Mouse (Mus musculus): Measurements from ENCODE around the gene Alox8.

Alox8 gene

GRCm38 (mm10) chr11:69180120-69180519 lies 17.5 kb downstream of the Alox8 start:
- DNase-seq (ENCODE audit: low read depth in 1 of 2, low spot score in 2 of 2), result no peak

DNA sequence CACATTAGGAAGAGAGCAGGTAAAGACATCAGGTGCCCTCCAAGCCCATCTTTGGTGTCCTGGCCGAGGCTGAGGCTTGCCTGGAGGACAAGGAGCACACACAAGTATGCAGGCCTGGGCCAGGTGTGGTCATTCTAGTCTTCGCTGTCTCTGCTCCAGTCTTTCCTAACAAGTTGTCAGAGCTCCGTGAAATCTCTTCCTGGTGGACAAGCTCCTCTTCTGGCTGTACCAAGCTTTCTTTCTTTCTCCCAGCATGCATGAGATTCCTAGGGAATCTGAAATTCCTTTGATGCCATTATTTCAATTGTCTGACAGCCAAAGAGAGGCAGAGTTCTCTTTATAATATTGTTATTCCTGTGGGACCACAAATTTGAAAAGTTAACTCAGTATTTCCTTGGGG lies 18.1 kb downstream of the Alox8 start:
- DNase-seq (ENCODE audit: low read depth in 1 of 2, low spot score in 2 of 2), result no peak

DNA sequence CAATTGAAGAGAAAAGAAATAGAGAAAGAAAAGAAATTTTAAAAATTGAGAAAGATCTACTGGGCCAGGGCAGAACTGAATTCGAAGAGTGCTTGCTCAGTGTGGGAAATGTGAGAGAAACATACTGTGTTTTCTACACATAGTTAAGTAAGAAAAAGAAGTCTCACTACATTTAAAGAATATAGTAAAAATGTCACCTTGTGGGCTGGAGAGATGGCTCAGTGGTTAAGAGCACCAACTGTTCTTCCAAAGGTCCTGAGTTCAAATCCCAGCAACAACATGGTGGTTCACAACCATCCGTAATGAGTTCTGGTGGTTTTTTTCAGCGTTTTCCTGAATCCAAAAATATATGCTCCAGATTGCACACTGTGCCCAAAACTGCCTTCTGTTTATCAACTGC lies 19.1 kb downstream of the Alox8 start:
- no peak for DNase-seq (ENCODE audit: low read depth in 1 of 2, low spot score in 2 of 2)

GRCm38 (mm10) chr11:69174722-69175121 lies 22.9 kb downstream of the Alox8 start:
- DNase-seq (ENCODE audit: low read depth in 1 of 2, low spot score in 2 of 2), result no peak

- DNase-seq (ENCODE audit: low read depth in 1 of 2, low spot score in 2 of 2), result no peak
Observed at GRCm38 (mm10) chr11:69172606-69173005, 25.0 kb downstream of the Alox8 start.

DNA sequence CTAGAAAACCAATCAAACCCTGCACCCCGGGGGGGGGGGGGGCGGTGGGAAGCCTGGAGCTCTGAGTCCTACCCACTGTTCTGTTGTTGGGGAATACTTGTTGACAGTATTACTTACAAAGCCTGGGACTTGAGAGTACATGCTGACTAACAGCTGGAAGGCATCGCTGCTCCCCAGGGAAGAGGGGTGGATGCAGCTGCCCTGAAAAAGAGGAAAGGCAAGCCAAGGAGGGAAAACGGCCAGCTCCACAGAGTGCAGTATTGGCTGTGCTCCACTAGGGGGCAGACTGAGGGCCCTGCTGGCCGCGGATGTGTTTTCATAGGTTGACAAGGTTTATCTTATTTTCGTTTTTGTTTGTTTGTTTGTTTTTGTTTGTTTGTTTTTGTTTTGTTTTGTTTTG lies 26.0 kb downstream of the Alox8 start:
- DNase-seq (ENCODE audit: low read depth in 1 of 2, low spot score in 2 of 2), result no peak

DNA sequence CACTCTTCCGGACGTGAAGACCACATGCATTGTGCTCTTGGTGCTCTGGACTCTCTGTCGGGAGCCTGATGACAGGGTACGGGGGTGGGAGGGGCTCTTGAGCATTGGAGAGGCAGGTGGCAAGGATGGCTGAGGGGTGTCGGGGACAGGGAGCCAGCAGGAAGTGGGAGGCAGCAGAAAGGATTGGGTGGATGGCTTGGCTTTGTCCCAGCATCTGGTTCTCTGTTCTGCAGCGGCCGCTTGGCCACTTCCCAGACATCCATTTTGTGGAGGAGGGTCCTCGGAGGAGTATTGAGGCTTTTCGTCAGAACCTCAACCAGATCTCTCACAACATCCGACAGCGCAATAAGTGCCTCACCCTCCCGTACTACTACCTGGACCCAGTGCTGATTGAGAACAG lies 28.3 kb downstream of the Alox8 start:
- no peak for DNase-seq (ENCODE audit: low read depth in 1 of 2, low spot score in 2 of 2)

GRCm38 (mm10) chr11:69156800-69157199 lies 40.8 kb downstream of the Alox8 start, which contains the start of gene Alox12b:
TSS of gene Alox12b (plus strand) at chr11:69156989.
- DNase-seq (ENCODE audit: low read depth in 1 of 2, low spot score in 2 of 2), result no peak

GRCm38 (mm10) chr11:69155351-69155750 lies 42.3 kb downstream of the Alox8 start:
- DNase-seq (ENCODE audit: low read depth in 1 of 2, low spot score in 2 of 2), result no peak

GRCm38 (mm10) chr11:69153831-69154230 lies 43.8 kb downstream of the Alox8 start:
- no peak for DNase-seq (ENCODE audit: low read depth in 1 of 2, low spot score in 2 of 2)

GRCm38 (mm10) chr11:69151004-69151403 lies 46.6 kb downstream of the Alox8 start:
- no peak for DNase-seq (ENCODE audit: low read depth in 1 of 2, low spot score in 2 of 2)

DNA sequence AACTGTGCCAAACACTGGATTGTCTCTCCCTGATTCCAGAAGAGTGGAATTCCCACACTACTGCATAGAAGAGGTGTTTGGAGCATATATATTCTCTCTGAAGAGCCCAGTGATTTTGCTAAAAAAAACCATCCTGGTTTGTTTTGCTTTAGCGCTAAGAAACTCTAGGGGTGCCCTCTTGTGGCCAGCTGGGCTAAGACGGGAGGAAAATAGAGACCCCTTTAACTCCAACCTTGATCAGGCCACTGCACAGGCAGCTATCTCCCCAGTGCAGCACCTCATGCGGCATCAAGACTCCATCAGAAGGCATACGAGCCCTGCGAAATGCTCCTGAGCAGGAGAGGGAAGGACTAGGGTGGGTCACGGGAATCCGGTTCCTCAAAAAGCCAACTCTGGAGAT lies 47.2 kb downstream of the Alox8 start:
- DNase-seq (ENCODE audit: low read depth in 1 of 2, low spot score in 2 of 2), result no peak

DNA sequence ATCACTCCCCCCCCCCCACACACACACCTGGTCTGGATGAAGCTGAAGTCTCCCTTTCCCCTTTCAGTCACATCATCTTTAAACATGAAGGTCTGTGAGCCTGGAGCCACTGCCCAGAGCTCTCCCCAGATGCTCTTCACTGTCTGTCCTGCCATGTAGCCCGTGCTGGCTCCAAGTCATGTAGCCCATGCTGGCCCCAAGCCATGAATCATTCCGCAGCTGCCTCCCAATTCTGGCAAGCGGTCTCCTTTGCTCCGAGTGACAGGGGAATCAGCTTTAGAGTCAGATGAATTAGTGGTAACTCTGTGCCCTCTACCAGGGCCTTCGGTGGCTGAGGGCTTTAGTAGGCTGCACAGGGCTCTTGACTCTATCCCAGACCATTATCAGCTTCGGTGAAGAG lies 47.9 kb downstream of the Alox8 start:
- no peak for DNase-seq (ENCODE audit: low read depth in 1 of 2, low spot score in 2 of 2)

- no peak for DNase-seq (ENCODE audit: low read depth in 1 of 2, low spot score in 2 of 2)
Observed at GRCm38 (mm10) chr11:69148451-69148960, 49.1 kb downstream of the Alox8 start.

DNA sequence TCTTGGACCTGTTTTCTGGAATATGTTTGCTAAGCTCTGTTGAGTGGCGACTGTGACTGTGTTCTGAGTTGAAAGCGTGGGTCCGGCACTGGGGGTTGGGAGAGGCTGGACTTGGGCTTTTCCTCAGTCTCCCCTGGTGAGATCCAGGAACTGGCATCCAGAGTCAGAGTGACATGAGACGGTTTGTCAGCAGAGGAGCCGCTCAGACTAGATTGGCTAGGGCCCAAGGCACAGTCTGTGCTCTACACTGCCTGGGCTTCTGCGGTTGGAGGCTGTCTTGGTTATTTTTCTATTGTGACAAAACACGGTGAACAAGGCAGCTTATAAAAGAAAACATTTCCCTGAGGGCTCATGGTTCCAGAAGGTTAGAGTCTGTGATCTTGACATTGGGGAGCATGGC lies 50.1 kb downstream of the Alox8 start:
- DNase-seq (ENCODE audit: low read depth in 1 of 2, low spot score in 2 of 2), result no peak

GRCm38 (mm10) chr11:69135361-69135760 lies 62.3 kb downstream of the Alox8 start:
- no peak for DNase-seq (ENCODE audit: low read depth in 1 of 2, low spot score in 2 of 2)

- DNase-seq (ENCODE audit: low read depth in 1 of 2, low spot score in 2 of 2), result no peak
Observed at GRCm38 (mm10) chr11:69134622-69134968, 63.0 kb downstream of the Alox8 start.

Measured in monocyte, adult 2 months (primary cell).